Mouse (Mus musculus) lung, embryonic 14.5 days (tissue): ENCODE measurements around the gene Cyp2w1. TPM values are rescaled to one million over a fixed set of nuclear protein-coding genes. Genes with fewer than 3 reads are reported as not detected.
"Not testable (repeated sequence)": the region's sequence is repeated elsewhere in the genome, so short reads cannot be mapped to it uniquely, and the experiment has no call there.

Experiments
- ATAC-seq: fragments of 200-750 bp; cut with Nextera tagmentation; 2 replicates; pipeline ENCODE4 v1.8.0; 2017; ENCODE audit warnings: mild to moderate bottlenecking, moderate TSS enrichment, moderate library complexity; ENCODE audit not compliant: insufficient read depth
- DNase-seq: peaks from one replicate; pipeline ENCODE4 v3.0.0-alpha.2; 2015
- H3K27ac ChIP-seq: fragments of 300-500 bp; sonication (generic); 2 replicates; pipeline ENCODE4 v1.5.1; 2014; ENCODE audit warnings: low read depth, mild to moderate bottlenecking, moderate library complexity
- H3K27me3 ChIP-seq: fragments of 300-500 bp; sonication (generic); 2 replicates; pipeline ENCODE4 v1.6.1; 2014; ENCODE audit warnings: low read length, control low read depth; ENCODE audit not compliant: insufficient read depth
- H3K36me3 ChIP-seq: fragments of 300-500 bp; sonication (generic); 2 replicates; pipeline ENCODE4 v1.6.1; 2014; ENCODE audit warnings: control low read depth; ENCODE audit not compliant: insufficient read depth
- H3K4me1 ChIP-seq: fragments of 300-500 bp; sonication (generic); 2 replicates; pipeline ENCODE4 v1.6.1; 2014; ENCODE audit warnings: antibody characterized with exemption, control low read depth; ENCODE audit not compliant: insufficient read depth
- H3K4me2 ChIP-seq: fragments of 300-500 bp; sonication (generic); 2 replicates; pipeline ENCODE4 v1.6.1; 2014; ENCODE audit warnings: mild to moderate bottlenecking
- H3K4me3 ChIP-seq: fragments of 300-500 bp; sonication (generic); 2 replicates; pipeline ENCODE4 v1.5.1; 2014; ENCODE audit warnings: low read depth, low read length
- H3K9ac ChIP-seq: fragments of 300-500 bp; sonication (generic); 2 replicates; pipeline ENCODE4 v1.6.1; 2014
- H3K9me3 ChIP-seq: fragments of 300-500 bp; sonication (generic); 2 replicates; pipeline ENCODE4 v1.6.1; 2016; ENCODE audit warnings: low read depth, low read length, control low read depth
- CTCF ChIP-seq: IDR thresholded peaks from 2 replicates; pipeline ENCODE4 v1.5.1; 2016; ENCODE audit warnings: antibody characterized with exemption, low read depth
- WGBS: fragments of 180-500 bp; shearing (Covaris S2); extraction: QIAGEN DNeasy Blood & Tissue Kit; methylation state at CpG from one replicate; pipeline ENCODE4 v1.1.7; 2014; 5-methylcytosine and 5-hydroxymethylcytosine counted together
- polyA plus RNA-seq: library from polyadenylated mRNA; unstranded; fragments of >200 nt; fragmentation: Nextera tagmentation; extraction: Ambion mirVana; gene quantifications from 2 replicates; pipeline ENCODE4 v1.2.1, GENCODE M21; 2014

Cyp2w1 gene
- polyA plus RNA-seq, 1 experiment from 2014 or later: not detected

- peaks cover 2% of the 10 kb centered on the region; the same call in 1 of the 2 replicates for H3K27me3 ChIP-seq
- H3K9ac ChIP-seq: no peak overlapping the region
- H3K4me3 ChIP-seq: no peak overlapping the region
- 17% methylated on average over 8 of the region's 8 CpGs for WGBS
- H3K9me3 ChIP-seq: no peaks in the 10 kb centered on the region
- TF ChIP-seq CTCF: peak; percentile 99
- no peak overlapping the region for H3K27ac ChIP-seq
- ATAC-seq: 0 out of 2 replicates have a peak, but pooled peaks have one; percentile 2
- peak; percentile 90 for DNase-seq
- H3K36me3 ChIP-seq: peaks cover 2% of the 10 kb centered on the region; the same call in 1 of the 2 replicates
- no peak overlapping the region for H3K4me2 ChIP-seq
- no peaks in the 10 kb centered on the region for H3K4me1 ChIP-seq
Observed at GRCm38 (mm10) chr5:139331742-139332141, 20.7 kb upstream of the Cyp2w1 start.

GRCm38 (mm10) chr5:139332590-139333272 lies 19.7 kb upstream of the Cyp2w1 start:
- ATAC-seq: no peak
- no peak overlapping the region for H3K27ac ChIP-seq
- 84% methylated on average over 8 of the region's 8 CpGs for WGBS

GRCm38 (mm10) chr5:139333301-139334013 lies 19.0 kb upstream of the Cyp2w1 start:
- H3K9ac ChIP-seq: no peak overlapping the region
- ATAC-seq (no peak), DNase-seq (no peak)
- no peaks in the 10 kb centered on the region for H3K9me3 ChIP-seq
- WGBS: 75% methylated on average over 16 of the region's 16 CpGs
- no peak overlapping the region for H3K4me3 ChIP-seq
- H3K27ac ChIP-seq: no peak overlapping the region
- no peak overlapping the region for H3K4me2 ChIP-seq
- H3K36me3 ChIP-seq: peaks cover 19% of the 10 kb centered on the region
- H3K4me1 ChIP-seq: no peaks in the 10 kb centered on the region
- 0 out of 2 replicates have a peak, but pooled peaks have one; percentile 14 for TF ChIP-seq CTCF
- no peaks in the 10 kb centered on the region for H3K27me3 ChIP-seq

More at GRCm38 (mm10) chr5:139332590-139333272, 19.7 kb upstream of the Cyp2w1 start:
- Histone ChIP-seq H3K27me3 (no peaks in the 10 kb centered on the region), H3K4me2 (no peak overlapping the region), H3K9me3 (no peaks in the 10 kb centered on the region), H3K9ac (no peak overlapping the region), H3K36me3 (peaks cover 12% of the 10 kb centered on the region), H3K4me1 (no peaks in the 10 kb centered on the region), H3K4me3 (no peak overlapping the region)
- DNase-seq: no peak
- no peak for TF ChIP-seq CTCF

DNA sequence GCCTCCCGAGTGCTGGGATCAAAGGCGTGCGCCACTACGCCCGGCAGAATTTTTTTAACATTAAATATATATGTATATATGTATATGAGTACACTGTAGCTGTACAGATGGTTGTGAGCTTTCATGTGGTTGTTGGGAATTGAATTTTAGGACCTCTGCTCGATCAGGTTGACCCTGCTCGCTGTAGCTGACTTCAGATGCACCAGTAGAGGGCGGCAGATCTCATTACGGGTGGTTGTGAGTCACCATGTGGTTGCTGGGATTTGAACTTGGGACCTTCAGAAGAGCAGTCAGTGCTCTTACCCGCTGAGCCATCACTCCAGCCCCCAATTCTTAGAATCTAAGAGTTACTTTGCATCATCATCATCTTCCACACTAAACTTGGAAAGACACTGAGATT lies 18.0 kb upstream of the Cyp2w1 start:
- H3K27ac ChIP-seq, H3K4me2 ChIP-seq, H3K9me3 ChIP-seq, H3K4me1 ChIP-seq, ATAC-seq, H3K4me3 ChIP-seq, H3K27me3 ChIP-seq, H3K9ac ChIP-seq, DNase-seq: not testable (repeated sequence)
- TF ChIP-seq CTCF: 0 out of 2 replicates have a peak, but pooled peaks have one; percentile 24
- WGBS: 83% methylated on average over 10 of the region's 10 CpGs
- peaks cover 28% of the 10 kb centered on the region for H3K36me3 ChIP-seq

DNA sequence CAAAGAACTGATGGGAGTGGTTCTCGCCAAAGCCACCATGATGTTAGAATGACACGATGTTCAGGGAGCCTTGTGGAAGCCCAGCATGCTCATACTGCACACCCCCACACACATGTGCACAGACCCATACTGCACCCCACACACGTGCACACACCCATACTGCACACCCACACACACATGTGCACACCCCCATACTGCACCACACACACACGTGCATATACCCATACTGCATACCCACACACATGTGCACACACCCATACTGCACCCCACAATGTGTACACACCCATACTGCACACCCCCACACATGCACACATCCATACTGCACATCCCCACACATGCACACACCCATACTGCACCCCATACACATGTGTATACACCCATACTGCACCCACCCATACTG lies 16.8 kb upstream of the Cyp2w1 start:
- ATAC-seq (no peak), DNase-seq (no peak)
- WGBS: 86% methylated on average over 4 of the region's 4 CpGs
- Histone ChIP-seq H3K9me3 (no peaks in the 10 kb centered on the region), H3K4me3 (no peak overlapping the region), H3K27ac (no peak overlapping the region), H3K4me2 (no peak overlapping the region), H3K4me1 (no peaks in the 10 kb centered on the region), H3K36me3 (peaks cover 41% of the 10 kb centered on the region), H3K27me3 (no peaks in the 10 kb centered on the region), H3K9ac (no peak overlapping the region)
- TF ChIP-seq CTCF: no peak

- Histone ChIP-seq H3K9me3 (no peaks in the 10 kb centered on the region), H3K4me2 (no peak overlapping the region), H3K27ac (no peak overlapping the region), H3K36me3 (peaks cover 60% of the 10 kb centered on the region), H3K4me3 (no peak overlapping the region), H3K4me1 (no peaks in the 10 kb centered on the region), H3K27me3 (no peaks in the 10 kb centered on the region), H3K9ac (no peak overlapping the region)
- DNase-seq: no peak
- ATAC-seq: no peak
- no peak for TF ChIP-seq CTCF
- 61% methylated on average over 13 of the region's 13 CpGs for WGBS
Observed at GRCm38 (mm10) chr5:139337826-139338370, 14.5 kb upstream of the Cyp2w1 start.

DNA sequence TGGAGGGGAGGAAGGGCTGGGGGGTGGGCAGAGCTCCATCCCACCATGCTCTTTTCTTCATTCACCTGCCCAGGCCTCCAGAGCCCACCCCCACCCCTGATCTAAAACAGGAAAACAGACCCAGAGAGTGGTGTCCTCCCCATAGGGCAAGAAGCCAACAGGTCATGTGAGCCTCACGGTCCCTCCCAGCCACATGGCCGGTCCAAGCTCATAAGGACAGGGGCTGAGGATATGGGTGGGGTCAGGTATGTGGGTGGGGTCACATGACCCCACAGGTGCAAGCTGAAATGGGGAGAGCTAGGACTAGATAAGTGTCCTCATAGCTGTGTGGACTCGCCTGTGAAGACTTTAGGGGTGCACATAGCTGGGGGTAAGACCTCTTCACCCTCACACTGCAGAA lies 14.0 kb upstream of the Cyp2w1 start:
- H3K4me2 ChIP-seq: no peak overlapping the region
- no peak overlapping the region for H3K4me3 ChIP-seq
- H3K27me3 ChIP-seq: no peaks in the 10 kb centered on the region
- H3K4me1 ChIP-seq: no peaks in the 10 kb centered on the region
- ATAC-seq (no peak), DNase-seq (no peak)
- no peak for TF ChIP-seq CTCF
- H3K9ac ChIP-seq: no peak overlapping the region
- H3K27ac ChIP-seq: no peak overlapping the region
- peaks cover 62% of the 10 kb centered on the region for H3K36me3 ChIP-seq
- WGBS: 68% methylated on average over 3 of the region's 3 CpGs
- H3K9me3 ChIP-seq: no peaks in the 10 kb centered on the region
